19 mouse cellular contexts compared by ENCODE assay signal in the genomic region with DNA sequence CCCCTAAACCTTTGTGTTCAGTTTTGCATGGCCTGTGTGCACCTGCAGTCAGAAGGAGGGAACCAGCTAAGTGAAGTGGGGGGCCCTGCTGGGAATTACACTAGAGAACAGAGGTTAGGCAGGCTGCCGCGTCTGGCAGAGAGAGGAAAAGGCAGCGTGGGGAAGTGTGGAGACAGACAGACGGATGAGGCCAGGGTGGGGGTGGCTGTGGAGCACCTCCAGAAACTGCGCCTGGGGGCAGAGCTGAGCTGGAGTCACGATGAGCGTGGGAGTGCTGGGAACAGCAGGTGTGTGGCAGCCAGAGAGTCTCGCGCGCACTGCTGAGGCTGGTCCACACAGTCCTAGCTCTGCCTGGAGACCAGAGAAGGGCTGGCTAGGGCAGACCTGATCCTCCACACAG. TPM values are rescaled to one million over a fixed set of nuclear protein-coding genes. Genes with fewer than 3 reads are reported as not detected.
DNase-seq lines count a peak whose midpoint lies in the region; ATAC-seq lines count a peak whose summit lies in the region.
"Had no signal": no experiment of that assay in that cellular context is flagged by ENCODE, and none has a peak within 500 bp of the region (broad histone marks: within the 10 kb centered on the region; RNA-seq: fewer than 3 reads in every experiment).

No protein-coding gene starts in this region.

- no peak overlapping the region for H3K27ac ChIP-seq in hindbrain, embryonic 12.5 days

- 0 out of 2 replicates have a peak, but pooled peaks cover 4% of the 10 kb centered on the region for H3K27me3 ChIP-seq in hindbrain, embryonic 12.5 days

- H3K4me2 ChIP-seq in hindbrain, embryonic 12.5 days (replicated peaks) = no peak overlapping the region
- H3K4me2 ChIP-seq: lung, embryonic 14.5 days had no signal

- 60% methylated on average over 10 of the region's 10 CpGs for WGBS in hindbrain, embryonic 12.5 days

- H3K4me1 ChIP-seq in hindbrain, embryonic 12.5 days = peaks cover 15% of the 10 kb centered on the region

- ATAC-seq in hindbrain, embryonic 12.5 days (ENCODE audit: low FRiP score) = no peak
- ATAC-seq: intestine, embryonic 16.5 days; midbrain, embryonic 16.5 days had no signal

- DNase-seq in layer of hippocampus, adult 11-12 months (ENCODE audit: low spot score) = peak; percentile 79
- DNase-seq in layer of hippocampus, adult 9-10 months (ENCODE audit: low spot score) = no peak
- peak; percentile 63 to 72 for DNase-seq in frontal cortex, postnatal 14 days (ENCODE audit: low spot score in 2 of 2)
- peak; percentile 65 to 78 for DNase-seq in layer of hippocampus, postnatal 36 days
- DNase-seq in right cerebral cortex, postnatal 10 days (ENCODE audit: low spot score in 2 of 2) = peak; percentile 75 to 84
- no peak for DNase-seq in adrenal gland, adult (ENCODE audit: inconsistent age in 2 of 2, low spot score in 1 of 2)
- DNase-seq in Muller cell, postnatal 12 days (ENCODE audit: inconsistent ontology term) = no peak
- DNase-seq: adrenal gland, adult 8-10 months; cerebellum, adult 8-10 months; liver; lung, embryonic 14.5 days had no signal

- no peak overlapping the region for H3K9ac ChIP-seq in hindbrain, embryonic 12.5 days
- H3K9ac ChIP-seq: lung, embryonic 14.5 days had no signal

- no peaks in the 10 kb centered on the region for H3K9me3 ChIP-seq in hindbrain, embryonic 12.5 days (replicated peaks)
- H3K9me3 ChIP-seq: heart, embryonic 10.5 days; hindbrain, embryonic 10.5 days had no signal

- no peak overlapping the region for H3K4me3 ChIP-seq in hindbrain, embryonic 12.5 days
- H3K4me3 ChIP-seq: hindbrain, embryonic 10.5 days had no signal

- peaks cover 22% of the 10 kb centered on the region for H3K36me3 ChIP-seq in hindbrain, embryonic 12.5 days
- H3K36me3 ChIP-seq: heart, embryonic 10.5 days had no signal

RNA-seq across cellular contexts. Expression of a gene that starts 10.6 kb away (rescaled TPM):
- 10 to 100 TPM; 68.6 to 69.1 TPM for total RNA-seq in layer of hippocampus, postnatal 36 days (2021)
- polyA plus RNA-seq in hindbrain, embryonic 12.5 days (2016; fragmentation: Nextera tagmentation; extraction: Ambion mirVana) = 24.9 and 25.9 TPM in 2 replicates

RNA-seq across cellular contexts. Expression of a gene that starts 25.4 kb away (rescaled TPM):
- total RNA-seq in layer of hippocampus, postnatal 36 days (2021) = 1 to 10 TPM; 5.3 to 6.3 TPM
- 73.3 and 82.3 TPM in 2 replicates for polyA plus RNA-seq in hindbrain, embryonic 12.5 days (2016; fragmentation: Nextera tagmentation; extraction: Ambion mirVana)

RNA-seq across cellular contexts. Expression of a gene that starts 25.5 kb away (rescaled TPM):
- total RNA-seq in layer of hippocampus, postnatal 36 days (2021) = 10 to 100 TPM; 34.1 to 36.8 TPM
- 17.1 and 18.4 TPM in 2 replicates for polyA plus RNA-seq in hindbrain, embryonic 12.5 days (2016; fragmentation: Nextera tagmentation; extraction: Ambion mirVana)

RNA-seq across cellular contexts. Expression of a gene that starts 51.3 kb away (rescaled TPM):
- not detected for total RNA-seq in layer of hippocampus, postnatal 36 days (2021)
- polyA plus RNA-seq in hindbrain, embryonic 12.5 days (2016; fragmentation: Nextera tagmentation; extraction: Ambion mirVana) = not detected in 2 replicates
- total RNA-seq: gastrocnemius, adult 18-20 months; megakaryocyte progenitor cell, adult 5-6 weeks had no signal
- polyA plus RNA-seq: heart, embryonic 10.5 days; hindbrain, embryonic 10.5 days; intestine, embryonic 16.5 days; lung, embryonic 14.5 days; neural tube, embryonic 14.5 days had no signal

RNA-seq across cellular contexts. Expression of a gene that starts 57.0 kb away (rescaled TPM):
- not detected for total RNA-seq in layer of hippocampus, postnatal 36 days (2021)
- not detected in 2 replicates for polyA plus RNA-seq in hindbrain, embryonic 12.5 days (2016; fragmentation: Nextera tagmentation; extraction: Ambion mirVana)
- total RNA-seq: gastrocnemius, adult 18-20 months; megakaryocyte progenitor cell, adult 5-6 weeks had no signal
- polyA plus RNA-seq: heart, embryonic 10.5 days; hindbrain, embryonic 10.5 days; intestine, embryonic 16.5 days; lung, embryonic 14.5 days; neural tube, embryonic 14.5 days had no signal

Comparison
In these comparisons a context has a peak if more than half of its experiments do, and no peak if none do; other contexts are left out.
1. DNase-seq: peak in layer of hippocampus, adult 11-12 months (single experiment), frontal cortex, postnatal 14 days (2 of 2), layer of hippocampus, postnatal 36 days (2 of 2) and right cerebral cortex, postnatal 10 days (2 of 2); none in layer of hippocampus, adult 9-10 months (single experiment), adrenal gland, adult (0 of 2) and Muller cell, postnatal 12 days (single experiment).